Mouse (Mus musculus) spleen, postnatal 4 days (tissue): ENCODE results near the gene Rfx3.

Source experiments
- DNase-seq, 2 experiments: peaks; one replicate each; pipeline ENCODE4 v3.0.0; 2022; ENCODE audit warnings: low spot score in 2 of 2

The Rfx3 gene

GRCm38 (mm10) chr19:27718931-27719330, 292.0 kb downstream of the Rfx3 start:
- no peak for DNase-seq

- DNase-seq = no peak
Measured at GRCm38 (mm10) chr19:27716274-27716673, 294.7 kb downstream of the Rfx3 start.
